Mouse (Mus musculus) heart, embryonic 15.5 days (tissue): Measurements from ENCODE around the gene Gtf2i. TPM values are rescaled to one million over a fixed set of nuclear protein-coding genes. Genes with fewer than 3 reads are reported as not detected.

Source experiments
- ATAC-seq: fragments of 200-750 bp; cut with Nextera tagmentation; replicated peaks from 2 replicates; pipeline ENCODE4 v1.8.0; 2017; ENCODE audit warnings: low read depth, moderate TSS enrichment; ENCODE audit not compliant: insufficient number of reproducible peaks, insufficient read depth, low FRiP score
- H3K27ac ChIP-seq: fragments of 300-500 bp; sonication (generic); 2 replicates; pipeline ENCODE4 v1.5.1; 2015; ENCODE audit warnings: mild to moderate bottlenecking, inconsistent platforms
- H3K27me3 ChIP-seq: fragments of 300-500 bp; sonication (generic); 2 replicates; pipeline ENCODE4 v1.6.1; 2015; ENCODE audit warnings: inconsistent platforms
- H3K36me3 ChIP-seq: fragments of 300-500 bp; sonication (generic); 2 replicates; pipeline ENCODE4 v1.6.1; 2015; ENCODE audit warnings: mild to moderate bottlenecking, inconsistent platforms
- H3K4me1 ChIP-seq: fragments of 300-500 bp; sonication (generic); replicated peaks from 2 replicates; pipeline ENCODE4 v1.6.1; 2015; ENCODE audit warnings: inconsistent platforms
- H3K4me2 ChIP-seq: fragments of 300-500 bp; sonication (generic); 2 replicates; pipeline ENCODE4 v1.6.1; 2015; ENCODE audit warnings: inconsistent platforms, mild to moderate bottlenecking, moderate library complexity
- H3K4me3 ChIP-seq: fragments of 300-500 bp; sonication (generic); 2 replicates; pipeline ENCODE4 v1.5.1; 2015; ENCODE audit warnings: mild to moderate bottlenecking, inconsistent platforms
- H3K9ac ChIP-seq: fragments of 300-500 bp; sonication (generic); 2 replicates; pipeline ENCODE4 v1.6.1; 2015; ENCODE audit warnings: mild to moderate bottlenecking, inconsistent platforms
- H3K9me3 ChIP-seq: fragments of 300-500 bp; sonication (generic); replicated peaks from 2 replicates; pipeline ENCODE4 v1.6.1; 2016; ENCODE audit warnings: inconsistent platforms
- WGBS: fragments of 180-500 bp; shearing (Covaris S2); methylation state at CpG from one replicate; pipeline ENCODE4 v1.1.7; 2015; ENCODE audit warnings: mixed read lengths; 5-methylcytosine and 5-hydroxymethylcytosine counted together
- microRNA-seq: library from miRNA; unstranded; fragments of <30 nt; microRNA quantifications from one replicate; pipeline ENCODE4, GENCODE M21; 2016
- polyA plus RNA-seq: library from polyadenylated mRNA; unstranded; fragments of >200 nt; fragmentation: Nextera tagmentation; extraction: Ambion mirVana; gene quantifications from 2 replicates; pipeline ENCODE4 v1.2.1, GENCODE M21; 2015

Gene Gtf2i
- polyA plus RNA-seq, 1 experiment from 2014 or later = 121 TPM

DNA sequence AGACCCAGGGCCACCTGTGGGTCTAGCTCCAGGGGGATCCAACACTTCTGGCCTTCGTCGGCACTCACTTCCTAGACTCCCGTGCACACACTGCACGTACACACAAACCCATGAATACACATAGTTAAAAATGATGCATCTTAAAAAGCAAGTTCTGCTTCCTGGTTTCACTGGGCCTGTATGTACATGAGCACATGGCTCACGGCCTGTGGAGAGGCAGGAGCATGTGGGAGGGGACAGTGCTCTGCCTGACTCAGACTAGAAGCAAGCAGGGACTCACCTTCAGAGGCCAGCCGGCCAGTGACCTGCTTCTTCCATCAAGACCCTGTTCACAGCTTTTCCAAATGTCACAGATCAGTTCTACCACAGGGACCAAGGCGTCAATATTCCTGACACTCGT, 120.9 kb downstream of the Gtf2i start:
- Histone ChIP-seq H3K9me3 (no peaks in the 10 kb centered on the region), H3K36me3 (peaks cover 10% of the 10 kb centered on the region; the same call in 1 of the 2 replicates), H3K27me3 (no peaks in the 10 kb centered on the region), H3K4me2 (no peak overlapping the region), H3K27ac (no peak overlapping the region), H3K4me1 (no peaks in the 10 kb centered on the region), H3K4me3 (no peak overlapping the region), H3K9ac (no peak overlapping the region)
- no peak for ATAC-seq
- whole genome bisulfite sequencing = 87% methylated on average over 8 of the region's 8 CpGs

DNA sequence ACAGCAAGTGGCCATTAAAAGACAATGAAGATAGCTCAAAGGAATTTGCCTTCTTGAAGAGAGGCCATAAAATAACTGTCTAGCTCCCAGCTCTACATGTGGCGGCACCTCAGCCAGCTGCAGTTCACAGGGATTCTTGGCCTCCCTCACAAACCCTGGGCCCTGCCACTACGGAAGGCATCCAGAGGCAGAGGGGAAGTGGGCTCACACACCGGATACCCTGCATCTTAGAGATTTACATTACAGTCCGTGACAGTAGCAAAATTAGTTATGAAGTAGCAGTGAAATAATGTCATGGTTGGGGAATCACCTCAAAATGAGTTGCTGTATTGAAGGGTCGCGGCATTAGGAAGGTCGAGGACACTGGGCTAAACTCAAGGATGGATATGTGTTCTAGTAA, 126.0 kb downstream of the Gtf2i start:
- Histone ChIP-seq H3K4me1 (peaks cover 2% of the 10 kb centered on the region), H3K9ac (no peak overlapping the region), H3K9me3 (no peaks in the 10 kb centered on the region), H3K27me3 (no peaks in the 10 kb centered on the region), H3K36me3 (no peaks in the 10 kb centered on the region; the same call in 1 of the 2 replicates), H3K4me2 (no peak overlapping the region), H3K27ac (no peak overlapping the region), H3K4me3 (no peak overlapping the region)
- no peak for ATAC-seq
- 78% methylated on average over 7 of the region's 7 CpGs for WGBS

Small RNAs within 50 kb of the gene (microRNA-seq; reads per million reads assigned to microRNA genes)
- not detected for gene Mir3965

Other genes starting within 250 kb of the Gtf2i start
- gene Castor2, start 215.0 kb downstream of the Gtf2i start, polyA plus RNA-seq = 5.0 and 6.2 TPM in 2 replicates
- gene Rcc1l, start 138.0 kb downstream of the Gtf2i start, polyA plus RNA-seq = 20.1 and 24.2 TPM in 2 replicates
- gene Gtf2ird2, start 130.7 kb downstream of the Gtf2i start, polyA plus RNA-seq = 5.1 and 6.3 TPM in 2 replicates
- 3.1 and 5.0 TPM in 2 replicates for gene Ncf1, start 85.1 kb downstream of the Gtf2i start, polyA plus RNA-seq
- 47.3 and 57.5 TPM in 2 replicates for gene Gtf2ird1, start 142.0 kb upstream of the Gtf2i start, polyA plus RNA-seq
- 1.4 and 1.8 TPM in 2 replicates for gene Clip2, start 237.7 kb upstream of the Gtf2i start, polyA plus RNA-seq
- 0.06 TPM in 1 of 2 replicates, not detected in the other for gene Syna, start 245.4 kb upstream of the Gtf2i start, polyA plus RNA-seq